Mouse (Mus musculus) adrenal gland, postnatal 14 days (tissue): ENCODE measurements around the gene Cdca4. TPM values are rescaled to one million over a fixed set of nuclear protein-coding genes. Genes with fewer than 3 reads are reported as not detected.

ENCODE experiments used
- DNase-seq: peaks from one replicate; pipeline ENCODE4 v3.0.0; 2021; ENCODE audit warnings: mixed read lengths
- total RNA-seq: library from RNA; stranded (reverse); gene quantifications from 2 replicates; pipeline ENCODE4 v1.2.3, GENCODE M21; 2021

Cdca4 gene
- total RNA-seq, 1 experiment from 2014 or later: 19.9 TPM

DNA sequence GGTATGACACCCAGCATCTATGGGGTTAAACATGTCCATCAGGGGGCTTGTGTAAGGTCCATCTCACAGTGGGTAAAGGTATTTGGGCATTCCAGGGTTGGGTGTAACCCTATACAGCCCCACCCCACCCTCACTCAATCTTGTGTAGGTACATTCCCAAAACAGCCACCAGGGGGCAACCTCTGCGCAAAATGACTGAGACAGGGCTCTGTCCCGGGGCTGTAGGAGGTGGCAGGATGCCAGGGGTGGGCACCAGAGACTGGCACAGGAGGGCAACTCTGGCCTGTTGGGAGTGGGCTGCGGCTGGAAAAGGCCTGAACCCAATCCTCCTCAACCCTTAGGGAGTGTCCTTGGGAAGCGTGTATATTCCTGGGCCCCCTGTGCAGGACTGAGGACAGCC is 28.7 kb downstream of the Cdca4 start:
- DNase-seq: peak; percentile 82

GRCm38 (mm10) chr12:112799237-112799970 is 29.8 kb downstream of the Cdca4 start:
- no peak for DNase-seq

DNA sequence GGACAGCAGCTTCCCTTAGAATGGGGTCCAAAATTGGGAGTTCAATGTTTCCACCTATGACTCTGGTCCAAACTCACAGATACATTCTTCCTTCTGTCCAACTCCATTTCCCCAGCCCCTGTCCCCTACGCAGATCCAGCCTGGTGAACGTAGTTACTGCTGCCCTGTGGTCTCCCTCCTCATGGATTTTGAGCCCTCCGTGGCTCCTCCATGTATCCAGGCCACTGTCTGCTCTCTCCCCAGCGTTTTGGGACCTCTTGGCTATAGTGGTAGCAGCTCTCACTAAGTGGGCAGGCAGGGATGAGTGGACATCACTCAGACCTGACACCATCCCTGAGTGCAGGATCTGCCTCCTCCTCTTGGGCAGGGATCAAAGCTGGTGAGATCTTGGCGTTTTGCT is 30.5 kb downstream of the Cdca4 start:
- DNase-seq: no peak

GRCm38 (mm10) chr12:112798332-112798681 is 30.9 kb downstream of the Cdca4 start:
- no peak for DNase-seq

GRCm38 (mm10) chr12:112797672-112798331 is 31.4 kb downstream of the Cdca4 start:
- DNase-seq: peak; percentile 83

GRCm38 (mm10) chr12:112796551-112797510 is 32.4 kb downstream of the Cdca4 start:
- no peak for DNase-seq

- DNase-seq: no peak
Observed at GRCm38 (mm10) chr12:112795466-112796104, 33.6 kb downstream of the Cdca4 start.

DNA sequence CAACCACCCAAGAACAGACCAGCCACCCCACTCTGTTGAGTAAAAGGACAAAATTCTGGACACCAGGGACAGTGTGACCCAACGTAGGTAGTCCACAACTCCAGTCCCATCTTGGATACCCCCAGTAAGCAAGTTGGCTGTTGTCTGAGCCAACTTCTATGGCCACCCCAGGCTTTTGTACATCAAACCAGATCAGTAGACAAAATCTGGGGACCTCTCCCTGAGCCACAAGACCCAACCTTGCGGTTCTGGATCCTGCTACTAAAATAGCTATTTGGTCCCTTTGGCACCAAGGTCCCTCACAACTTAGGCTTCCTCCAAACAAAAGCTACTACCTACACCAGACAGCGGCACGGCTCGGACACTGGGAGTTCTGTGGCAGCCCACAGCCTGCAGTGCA is 34.2 kb downstream of the Cdca4 start:
- no peak for DNase-seq

- DNase-seq: no peak
Observed at GRCm38 (mm10) chr12:112794356-112794816, 34.8 kb downstream of the Cdca4 start.

GRCm38 (mm10) chr12:112793601-112794355 is 35.4 kb downstream of the Cdca4 start:
- peak; percentile 78 for DNase-seq

DNA sequence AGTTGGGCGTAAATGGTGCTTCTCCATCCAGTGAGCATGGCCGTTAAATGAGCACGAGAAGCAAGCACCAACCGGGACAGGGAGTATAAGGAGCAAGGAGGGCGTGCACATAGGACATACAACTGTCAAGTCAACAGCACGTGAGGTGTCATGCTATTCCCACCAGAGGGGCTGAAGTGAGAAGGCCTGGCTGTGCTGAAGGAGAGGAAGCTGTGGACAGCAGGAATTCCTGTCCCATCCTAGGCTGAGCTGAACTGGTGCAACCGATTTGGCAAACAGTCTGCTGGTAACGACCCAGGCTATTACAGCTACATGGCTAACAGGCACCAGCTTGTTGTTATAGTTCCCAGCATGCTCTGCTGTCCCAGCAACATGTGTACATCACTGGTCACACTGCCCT is 38.2 kb downstream of the Cdca4 start:
- DNase-seq: no peak

DNA sequence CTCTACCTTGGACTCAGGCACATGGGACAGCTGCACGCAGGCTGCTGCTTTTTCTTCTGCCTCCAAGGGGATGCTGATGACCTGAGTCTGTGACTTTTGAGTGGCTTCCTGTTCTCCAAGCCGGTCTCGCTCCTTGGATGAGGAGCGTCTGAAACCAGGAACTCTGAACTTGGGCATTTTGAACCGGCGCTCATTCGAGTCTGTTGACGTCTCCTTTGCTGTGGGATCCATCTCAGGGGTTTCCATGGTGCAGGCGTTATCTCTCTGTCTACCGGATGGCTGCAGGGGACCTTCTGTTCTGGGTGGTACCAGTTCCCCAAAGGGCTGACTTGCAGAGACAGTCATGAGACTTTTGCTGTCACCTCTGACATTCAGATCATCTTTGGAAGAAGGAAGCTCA is 54.7 kb downstream of the Cdca4 start:
- no peak for DNase-seq

DNA sequence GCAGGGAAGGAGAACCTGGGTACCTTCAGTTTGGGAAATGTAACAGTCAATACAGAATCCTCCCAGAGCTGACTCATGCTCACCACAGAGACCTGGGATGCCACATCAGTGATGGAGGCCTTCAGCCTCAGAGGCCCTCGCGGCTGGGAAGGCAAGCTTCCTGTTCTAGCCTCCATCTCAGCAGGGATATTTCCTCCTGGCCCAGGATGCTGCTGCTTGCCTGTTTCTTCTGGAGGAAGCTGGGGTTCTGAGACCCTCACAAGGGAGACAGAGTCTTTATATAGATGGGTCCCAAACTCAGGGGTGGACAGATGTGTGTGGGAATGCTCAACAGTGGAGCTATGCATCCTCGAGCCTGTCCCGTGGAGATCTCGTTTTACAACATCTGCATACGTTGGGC is 55.2 kb downstream of the Cdca4 start:
- no peak for DNase-seq

- DNase-seq: no peak
Observed at GRCm38 (mm10) chr12:112773366-112773765, 55.9 kb downstream of the Cdca4 start.

- DNase-seq: no peak
Observed at GRCm38 (mm10) chr12:112772306-112772705, 56.9 kb downstream of the Cdca4 start.

GRCm38 (mm10) chr12:112770396-112770795 is 58.8 kb downstream of the Cdca4 start:
- DNase-seq: no peak

Other genes with a start within 250 kb of the Cdca4 start
- 25.3 and 33.2 TPM in 2 replicates for gene Inf2, start 240.6 kb downstream of the Cdca4 start, total RNA-seq
- 34.1 and 37.6 TPM in 2 replicates for gene Adssl1, start 209.4 kb downstream of the Cdca4 start, total RNA-seq
- gene Siva1, start 184.7 kb downstream of the Cdca4 start, total RNA-seq: 48.4 and 54.1 TPM in 2 replicates
- 245 and 247 TPM in 2 replicates for gene Akt1, start 154.5 kb downstream of the Cdca4 start, total RNA-seq
- 2.8 and 4.6 TPM in 2 replicates for gene Zbtb42, start 150.6 kb downstream of the Cdca4 start, total RNA-seq
- 29.1 and 33.0 TPM in 2 replicates for gene Cep170b, start 109.0 kb downstream of the Cdca4 start, total RNA-seq
- gene Pld4, start 68.8 kb downstream of the Cdca4 start, total RNA-seq: 6.4 and 19.9 TPM in 2 replicates
- gene Ahnak2, start 26.8 kb downstream of the Cdca4 start, total RNA-seq: 7.2 and 9.6 TPM in 2 replicates
- gene Clba1, start 20.5 kb downstream of the Cdca4 start, total RNA-seq: 3.4 and 5.6 TPM in 2 replicates
- 0.30 and 3.4 TPM in 2 replicates for gene Gpr132, start 38.8 kb upstream of the Cdca4 start, total RNA-seq
- gene Jag2, start 100.4 kb upstream of the Cdca4 start, total RNA-seq: 18.6 and 20.8 TPM in 2 replicates
- 32.5 and 35.7 TPM in 2 replicates for gene Nudt14, start 112.7 kb upstream of the Cdca4 start, total RNA-seq
- 18.3 and 21.1 TPM in 2 replicates for gene Btbd6, start 147.1 kb upstream of the Cdca4 start, total RNA-seq
- gene Brf1, start 171.3 kb upstream of the Cdca4 start, total RNA-seq: 46.3 and 57.7 TPM in 2 replicates
- gene Pacs2, start 185.1 kb upstream of the Cdca4 start, total RNA-seq: 30.0 and 31.1 TPM in 2 replicates
- 0.37 and 0.49 TPM in 2 replicates for gene Tex22, start 245.1 kb upstream of the Cdca4 start, total RNA-seq